Mouse (Mus musculus): ENCODE measurements at regions not wholly inside any gene's neighbourhood (a gene's known extent, or its start where the extent isn't known, plus 50 kb on each side); places are given as distances from the start of the nearest gene placed in this dataset.

DNA sequence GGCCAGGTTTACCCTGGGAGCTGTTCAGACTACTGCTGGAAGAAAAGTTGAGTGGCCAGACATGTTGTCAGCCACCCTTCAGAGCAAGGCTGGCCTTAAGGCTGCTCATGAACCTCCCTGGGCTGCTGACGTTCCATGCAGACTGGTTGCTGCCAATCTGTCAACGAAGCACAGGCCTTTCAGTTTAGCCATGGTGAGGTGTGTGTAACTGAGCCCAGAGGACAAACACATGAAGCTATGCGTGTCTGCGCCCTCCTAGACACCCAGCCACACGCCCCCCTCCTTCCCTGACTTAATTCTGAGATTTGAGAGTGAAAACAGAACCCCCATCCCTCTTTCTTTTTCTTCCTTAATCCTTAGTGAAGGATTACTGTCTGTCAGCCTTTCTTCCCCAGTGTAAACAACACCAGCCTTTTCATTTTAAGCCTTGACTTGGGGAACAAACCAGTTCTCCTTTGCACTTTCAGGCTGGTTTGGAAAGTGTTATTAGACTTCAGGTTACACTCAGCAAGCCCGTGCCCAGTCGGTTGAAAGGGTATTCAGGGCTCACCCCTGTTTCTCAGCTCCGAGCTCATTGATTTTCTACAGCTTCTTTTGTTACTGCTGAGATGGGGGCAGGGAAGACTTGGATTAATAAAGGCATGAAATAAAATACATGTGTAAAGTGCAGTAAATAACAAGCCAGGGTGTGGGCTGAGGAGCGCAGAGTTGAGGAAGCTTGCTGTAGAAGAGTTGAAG lies 379.4 kb downstream of the Dmrt2 start:
- DNase-seq = no peak

DNA sequence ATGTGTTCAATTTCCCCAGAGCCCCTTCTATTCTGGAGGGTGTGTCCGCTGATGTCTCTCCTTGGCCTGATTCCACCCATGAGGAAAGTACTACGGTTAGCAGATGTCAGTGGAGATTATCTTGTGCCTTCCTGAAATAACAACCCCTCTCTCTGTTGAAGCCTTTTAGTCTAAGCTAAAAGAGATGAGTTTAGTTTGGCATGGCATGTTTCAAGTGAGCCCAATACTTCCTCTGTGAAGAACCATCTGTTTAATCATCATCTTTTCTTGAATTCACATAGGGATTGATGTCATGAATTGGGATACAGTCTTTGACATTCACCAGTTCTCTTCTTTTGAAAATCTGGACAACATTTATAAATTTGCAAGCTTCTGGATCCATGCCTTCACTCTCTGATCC lies 387.5 kb downstream of the Dmrt2 start:
- DNase-seq = no peak

- DNase-seq = no peak
Observed at GRCm38 (mm10) chr19:26068553-26068952, 396.3 kb downstream of the Dmrt2 start.

- no peak for DNase-seq
Observed at GRCm38 (mm10) chr19:26069908-26070307, 397.7 kb downstream of the Dmrt2 start.

DNA sequence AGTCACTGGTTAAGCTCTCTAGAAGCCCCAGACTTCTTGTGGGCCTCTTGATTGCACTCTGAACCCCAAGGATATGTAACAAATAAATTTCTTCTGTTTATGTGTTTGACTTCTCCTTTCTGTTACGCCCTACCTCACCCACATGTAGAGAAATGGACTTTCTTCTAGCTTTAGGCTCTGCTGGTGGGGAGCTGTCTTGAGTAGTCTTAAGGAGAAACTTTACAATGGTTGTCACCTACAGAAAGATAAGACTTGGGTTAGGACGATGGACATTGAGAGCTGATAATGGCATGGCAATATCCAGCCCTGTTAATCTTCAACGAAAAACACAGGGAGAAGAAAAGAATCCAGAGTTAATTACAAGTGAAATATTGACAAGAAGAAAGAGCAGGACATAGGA lies 416.1 kb downstream of the Dmrt2 start:
- DNase-seq = no peak

DNA sequence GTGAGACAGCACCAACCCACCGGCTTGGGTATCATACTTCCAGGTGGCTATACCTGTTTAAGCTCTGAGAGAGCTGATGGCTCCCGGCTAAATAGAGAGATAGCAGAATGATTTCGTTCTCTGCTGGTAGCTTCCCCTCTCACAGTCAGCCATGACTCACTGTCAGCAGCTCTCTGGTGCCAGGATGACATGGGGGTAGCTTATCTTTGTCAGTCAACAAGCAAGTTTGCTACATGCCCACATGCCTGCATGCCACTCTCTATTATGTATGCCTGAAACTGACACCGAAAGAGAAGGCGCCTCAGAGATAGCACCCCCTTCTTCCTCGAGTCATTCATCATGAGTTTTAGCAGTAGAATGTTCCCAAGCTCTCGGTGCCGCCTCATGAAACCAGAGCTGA lies 419.2 kb downstream of the Dmrt2 start:
- DNase-seq = no peak

GRCm38 (mm10) chr19:26093844-26094243 lies 421.6 kb downstream of the Dmrt2 start:
- no peak for DNase-seq

DNA sequence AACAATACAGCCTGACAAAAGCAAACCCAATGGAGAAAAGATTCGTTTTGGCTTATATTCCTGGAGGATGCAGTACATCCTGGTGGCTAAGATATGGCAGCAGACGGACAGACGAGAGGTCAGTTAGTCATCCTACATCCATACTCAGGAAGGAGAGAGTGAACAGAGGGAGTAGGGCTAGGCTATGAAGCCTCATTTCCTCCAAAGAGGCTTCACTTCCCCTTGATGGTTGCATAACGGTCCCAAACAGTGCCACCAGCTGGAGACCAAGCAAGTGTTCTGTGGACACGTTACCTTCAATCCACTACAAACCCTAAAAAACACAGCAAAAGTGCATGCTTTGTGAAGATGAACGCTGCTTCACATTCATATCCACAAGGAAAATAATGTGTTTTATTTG lies 442.1 kb downstream of the Dmrt2 start:
- no peak for DNase-seq

DNA sequence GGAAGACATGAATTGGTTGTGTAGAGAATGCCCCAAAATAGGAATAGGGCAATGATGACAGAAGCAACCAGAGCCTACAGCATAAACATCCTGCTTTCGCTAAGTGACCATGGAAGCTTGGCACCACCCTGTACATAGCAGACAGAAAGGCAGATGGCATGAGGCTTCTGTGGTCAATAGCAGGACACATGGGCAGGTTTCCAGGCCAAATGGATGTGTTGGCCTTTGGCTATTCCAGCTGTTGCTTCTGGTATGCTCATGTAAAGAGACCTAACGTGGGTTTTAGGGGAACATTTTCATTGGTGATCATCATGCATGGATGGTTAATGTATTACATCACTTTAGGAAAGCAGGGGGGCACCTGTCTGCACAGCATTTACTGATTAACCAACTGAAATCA lies 456.2 kb downstream of the Dmrt2 start:
- DNase-seq = no peak

DNA sequence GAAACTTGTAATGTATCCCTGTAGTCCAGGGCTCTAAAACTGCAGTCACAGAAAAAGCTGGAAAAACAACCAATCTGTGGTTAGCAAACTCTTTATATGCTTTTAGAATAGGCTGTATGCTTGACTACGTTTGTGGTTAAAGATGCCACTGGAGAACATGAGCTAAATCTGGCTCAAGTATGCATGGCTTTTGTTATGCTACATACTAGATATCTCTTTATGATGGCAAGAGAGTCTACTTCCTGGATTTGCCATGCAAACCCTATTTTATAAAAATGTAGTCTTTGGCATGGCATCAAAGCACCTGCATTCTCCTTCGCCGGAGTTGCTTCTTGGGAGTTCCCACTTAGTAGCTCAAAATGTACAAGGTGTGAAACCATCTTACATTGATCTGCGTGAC lies 462.2 kb downstream of the Dmrt2 start:
- no peak for DNase-seq

- no peak for DNase-seq
Observed at GRCm38 (mm10) chr19:26135398-26136104, 463.3 kb downstream of the Dmrt2 start.

DNA sequence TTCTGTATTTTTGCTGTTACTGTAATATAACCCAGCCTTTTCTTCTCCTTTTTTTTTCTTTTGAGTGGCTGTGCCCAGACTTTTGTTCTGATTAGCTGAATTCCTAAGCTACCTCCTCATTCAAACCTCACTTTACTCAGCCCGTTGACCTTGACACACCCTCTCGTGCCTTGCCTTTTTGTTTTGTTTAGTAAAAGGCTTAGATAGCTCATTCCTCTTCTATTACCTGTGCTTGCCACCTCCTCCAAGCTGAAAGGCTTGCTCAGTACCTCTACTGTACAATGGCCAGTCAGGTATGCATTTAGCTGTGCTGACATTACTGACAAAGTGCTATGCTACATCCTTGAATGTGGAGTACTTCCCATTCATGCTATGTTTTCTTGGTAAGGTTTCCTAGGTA lies 464.2 kb upstream of the Smarca2 start:
- no peak for DNase-seq

- no peak for DNase-seq
Observed at GRCm38 (mm10) chr19:26143539-26143938, 461.3 kb upstream of the Smarca2 start.

- no peak for DNase-seq
Observed at GRCm38 (mm10) chr19:26151216-26151615, 453.6 kb upstream of the Smarca2 start.

DNA sequence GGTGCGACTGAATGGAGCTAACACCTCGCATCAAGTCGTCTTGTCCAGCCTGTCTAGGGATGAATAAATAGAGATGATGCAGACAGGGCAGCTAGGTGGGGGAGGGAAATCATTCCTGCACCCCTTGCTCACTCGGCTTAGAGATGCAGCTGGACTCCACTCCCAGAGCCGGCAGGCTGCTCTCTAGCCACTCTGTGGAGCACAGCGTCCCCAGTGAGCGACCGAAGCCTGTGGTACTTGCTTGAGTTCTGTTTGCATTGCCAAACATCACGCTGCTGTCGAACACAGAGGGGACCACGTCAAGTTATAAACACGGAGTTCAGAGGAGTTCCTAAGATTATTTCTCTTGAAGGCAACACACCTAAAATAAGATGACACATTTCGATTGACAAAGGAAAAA lies 439.9 kb upstream of the Smarca2 start:
- DNase-seq = no peak

DNA sequence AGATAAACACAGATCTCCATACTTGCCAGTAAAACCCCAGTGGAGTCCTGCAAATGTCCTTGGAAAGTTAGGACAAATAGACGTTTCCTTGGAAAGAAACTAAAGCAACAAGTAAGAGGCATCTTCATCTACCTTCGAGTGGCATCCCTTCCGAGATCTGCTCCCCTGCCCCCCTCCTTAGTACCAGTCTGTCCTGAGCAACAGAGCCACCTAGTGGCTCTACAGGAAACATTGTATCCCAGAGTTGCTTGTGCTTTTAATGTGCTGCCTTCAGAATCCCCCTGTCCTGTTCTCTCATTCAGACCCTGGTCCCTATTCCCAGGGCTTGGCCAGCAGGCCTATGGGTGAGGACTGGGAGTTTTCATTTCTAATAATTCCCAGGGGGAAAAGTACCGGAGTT lies 423.1 kb upstream of the Smarca2 start:
- no peak for DNase-seq

- no peak for DNase-seq
Observed at GRCm38 (mm10) chr19:26185012-26185411, 419.8 kb upstream of the Smarca2 start.

GRCm38 (mm10) chr19:26190803-26191202 lies 414.0 kb upstream of the Smarca2 start:
- DNase-seq = no peak

GRCm38 (mm10) chr19:26193664-26194063 lies 411.2 kb upstream of the Smarca2 start:
- DNase-seq = no peak

GRCm38 (mm10) chr19:26208760-26209159 lies 396.1 kb upstream of the Smarca2 start:
- no peak for DNase-seq

GRCm38 (mm10) chr19:26234539-26234938 lies 370.3 kb upstream of the Smarca2 start:
- DNase-seq = no peak

GRCm38 (mm10) chr19:26244067-26244466 lies 360.8 kb upstream of the Smarca2 start:
- DNase-seq = no peak

GRCm38 (mm10) chr19:26249751-26250150 lies 355.1 kb upstream of the Smarca2 start:
- DNase-seq = no peak

DNA sequence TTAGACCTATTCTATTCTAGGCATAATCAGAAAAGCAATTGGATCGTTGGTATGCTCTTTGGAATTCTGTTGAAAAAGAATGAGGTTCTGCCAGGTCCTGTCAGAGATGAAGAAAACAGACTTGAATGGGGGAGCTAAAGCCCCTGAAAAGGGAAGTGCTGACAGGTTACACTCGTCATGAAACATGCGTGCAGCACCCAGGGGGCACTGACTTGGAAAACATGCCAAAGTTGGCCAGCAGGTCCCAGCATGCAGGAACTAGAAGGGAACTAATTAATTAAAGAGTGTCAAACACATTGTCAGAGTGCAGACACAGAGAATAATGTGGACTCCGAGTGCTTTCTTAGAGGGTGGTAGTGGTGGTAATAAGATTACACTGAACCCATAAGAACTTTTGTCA lies 346.2 kb upstream of the Smarca2 start:
- DNase-seq = no peak

GRCm38 (mm10) chr19:26261530-26261929 lies 343.3 kb upstream of the Smarca2 start:
- no peak for DNase-seq

All from spleen, adult 18-20 months (tissue).